Mouse (Mus musculus) R1 (cell line): Measurements from ENCODE around the gene Gm20662.

ENCODE experiments used
- DNase-seq: peaks from one replicate; pipeline ENCODE4 v3.0.0-alpha.2; 2018; ENCODE audit warnings: low read depth, low spot score

Gm20662 gene

GRCm38 (mm10) chr9:107996049-107996448 lies at the start of gene Gm20662:
TSS of gene Gm20662 (plus strand) at chr9:107996349.
- DNase-seq: no peak

- no peak for DNase-seq
Observed at GRCm38 (mm10) chr9:107947241-107948194, 48.6 kb upstream of the Gm20662 start.

GRCm38 (mm10) chr9:107949184-107949921 lies 46.8 kb upstream of the Gm20662 start:
- no peak for DNase-seq

GRCm38 (mm10) chr9:107949922-107950235 lies 46.3 kb upstream of the Gm20662 start, which contains the start of gene Traip:
TSS of gene Traip (plus strand) at chr9:107950136.
- DNase-seq: no peak

GRCm38 (mm10) chr9:107950460-107951355 lies 45.4 kb upstream of the Gm20662 start:
- peak; percentile 97 for DNase-seq

- no peak for DNase-seq
Observed at GRCm38 (mm10) chr9:107955613-107956289, 40.4 kb upstream of the Gm20662 start.

GRCm38 (mm10) chr9:107957141-107957540 lies 39.0 kb upstream of the Gm20662 start:
- DNase-seq: peak; percentile 91

GRCm38 (mm10) chr9:107959896-107960295 lies 36.3 kb upstream of the Gm20662 start:
- DNase-seq: no peak

- peak; percentile 66 for DNase-seq
Observed at GRCm38 (mm10) chr9:107960928-107961327, 35.2 kb upstream of the Gm20662 start.

- DNase-seq: peak; percentile 91
Observed at GRCm38 (mm10) chr9:107961351-107961762, 34.8 kb upstream of the Gm20662 start.

GRCm38 (mm10) chr9:107961881-107962280 lies 34.3 kb upstream of the Gm20662 start:
- peak; percentile 78 for DNase-seq

- DNase-seq: no peak
Observed at GRCm38 (mm10) chr9:107962916-107963315, 33.2 kb upstream of the Gm20662 start.

GRCm38 (mm10) chr9:107963700-107964099 lies 32.4 kb upstream of the Gm20662 start:
- peak; percentile 81 for DNase-seq

GRCm38 (mm10) chr9:107964681-107965080 lies 31.5 kb upstream of the Gm20662 start:
- no peak for DNase-seq

- no peak for DNase-seq
Observed at GRCm38 (mm10) chr9:107966676-107967075, 29.5 kb upstream of the Gm20662 start.

GRCm38 (mm10) chr9:107967437-107967836 lies 28.7 kb upstream of the Gm20662 start:
- no peak for DNase-seq

- DNase-seq: no peak
Observed at GRCm38 (mm10) chr9:107968531-107968930, 27.6 kb upstream of the Gm20662 start.

GRCm38 (mm10) chr9:107970311-107970710 lies 25.8 kb upstream of the Gm20662 start:
- no peak for DNase-seq

- DNase-seq: peak; percentile 86
Observed at GRCm38 (mm10) chr9:107971690-107972541, 24.2 kb upstream of the Gm20662 start.
